Mouse (Mus musculus) cerebellum, postnatal 14 days (tissue): ENCODE measurements around the gene Gk5.

Source experiments
- DNase-seq, 2 experiments: peaks; one replicate each; pipeline ENCODE4 v3.0.0; 2021; ENCODE audit warnings: mixed read lengths in 2 of 2

Gene Gk5

DNA sequence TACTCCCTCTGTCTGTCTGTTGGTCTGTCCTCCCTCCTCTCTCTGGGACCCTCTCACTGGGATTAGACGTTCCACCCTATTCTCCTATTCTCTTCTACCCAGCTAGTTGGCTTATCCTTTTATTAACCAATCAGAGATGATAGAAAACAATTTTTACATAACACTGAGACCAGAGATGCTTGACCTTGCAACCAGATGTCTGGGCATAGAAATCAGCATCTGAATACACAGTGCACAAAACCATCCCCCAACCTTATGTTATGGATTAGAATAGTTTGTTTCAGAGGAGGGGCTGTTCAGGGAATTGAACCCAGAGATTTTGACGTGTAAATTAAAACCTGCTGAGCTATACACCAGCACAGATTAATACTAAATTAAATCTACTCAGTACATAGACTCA is 111.1 kb downstream of the Gk5 start:
- no peak for DNase-seq
